Mouse (Mus musculus): ENCODE data around the gene Spin1.

DNA sequence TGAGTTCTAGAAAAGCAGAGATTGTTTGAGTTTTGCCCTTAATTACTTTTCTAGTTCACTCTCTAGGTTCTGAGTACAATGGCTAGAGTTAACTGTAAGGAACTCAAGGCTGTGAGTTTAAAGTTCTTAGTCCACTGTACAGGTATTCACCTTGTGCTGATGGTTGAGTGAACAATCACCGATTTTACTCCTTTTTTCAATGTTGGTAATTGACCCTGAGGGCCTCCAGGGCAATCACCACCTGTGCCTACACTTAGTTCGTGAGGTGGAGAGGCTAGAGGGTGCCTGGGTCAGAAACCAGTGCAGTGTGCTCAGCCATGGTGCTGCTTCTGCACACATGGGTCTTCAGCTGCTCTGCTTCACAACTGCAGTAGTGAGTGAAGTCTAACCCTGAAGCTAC is 8.8 kb downstream of the Spin1 start:
- TF ChIP-seq CTCF (IDR thresholded peaks at IDR 0.05; ENCODE audit: insufficient read depth, low read depth, low read length) (no peak), POLR2A (IDR thresholded peaks at IDR 0.05; ENCODE audit: insufficient read depth, low read depth, low read length) (no peak)
